28 mouse cellular contexts compared by ENCODE assay signal in genomic region chr16:38864358-38864757, GRCm38 (mm10). TPM values are rescaled to one million over a fixed set of nuclear protein-coding genes. Genes with fewer than 3 reads are reported as not detected.
A peak's percentile ranks its signal among the peaks of the same experiment; 100 is the strongest.
DNase-seq lines count a peak whose midpoint lies in the region; TF ChIP-seq lines count a peak whose summit lies in the region.
"Had no signal": no experiment of that assay in that cellular context is flagged by ENCODE, and none has a peak within 500 bp of the region (broad histone marks: within the 10 kb centered on the region; RNA-seq: fewer than 3 reads in every experiment).

No protein-coding gene starts in this region.

- no peaks in the 10 kb centered on the region for H3K27me3 ChIP-seq in C2C12 (ENCODE audit: control insufficient read depth, insufficient read depth, insufficient read length)
- no peaks in the 10 kb centered on the region for H3K27me3 ChIP-seq in myocyte (ENCODE audit: control insufficient read depth, insufficient read depth, insufficient read length)

- DNase-seq in adrenal gland, adult 2 months = peak; percentile 2
- no peak for DNase-seq in adrenal gland, adult 8-10 months
- DNase-seq in 3T3-L1 (ENCODE audit: low read depth, low spot score) = peak; percentile 6
- DNase-seq in ovary, adult 18-20 months (ENCODE audit: low spot score) = no peak
- no peak for DNase-seq in gastrocnemius, adult 2 months
- no peak for DNase-seq in kidney, postnatal 14 days
- DNase-seq: adrenal gland, postnatal 10 days; adrenal gland, postnatal 14 days; adrenal gland, postnatal 25 days; B cell, adult 2 months; cerebellum, adult 11 months; cerebellum, adult 11-12 months; cerebellum, adult 18-20 months; cerebellum, adult 2 months; cerebellum, adult 8-10 months; cerebellum, adult 9-10 months had no signal

- no peaks in the 10 kb centered on the region for H3K79me2 ChIP-seq in C2C12 (ENCODE audit: control insufficient read depth, insufficient read depth)
- no peaks in the 10 kb centered on the region for H3K79me2 ChIP-seq in myocyte (ENCODE audit: control insufficient read depth, insufficient read depth)

- TF ChIP-seq CTCF in C2C12 (IDR thresholded peaks at IDR 0.05; ENCODE audit: control insufficient read depth, insufficient read depth, insufficient read length) = no peak
- no peak for TF ChIP-seq CTCF in gastrocnemius, adult 2 months (IDR thresholded peaks at IDR 0.05)

- intact Hi-C loops in gastrocnemius, adult 2 months (cut with DNase I) = no loop called here

- H3K4me2 ChIP-seq in myocyte (ENCODE audit: low read depth) = peak overlapping the region; percentile 68

- H3K4me3 ChIP-seq in C2C12 (ENCODE audit: insufficient read depth, poor library complexity, severe bottlenecking) (no peak overlapping the region), myocyte (no peak overlapping the region)
- H3K4me3 ChIP-seq in gastrocnemius, adult 2 months = no peak overlapping the region

- no peaks in the 10 kb centered on the region for H3K36me3 ChIP-seq in C2C12 (ENCODE audit: control insufficient read depth, insufficient read depth)
- H3K36me3 ChIP-seq in myocyte (ENCODE audit: control insufficient read depth, insufficient read depth) = no peaks in the 10 kb centered on the region
- H3K36me3 ChIP-seq: G1E had no signal

- no peak for TF ChIP-seq POLR2A in myocyte (IDR thresholded peaks at IDR 0.05; ENCODE audit: insufficient read length, low read depth)

- H3ac ChIP-seq in C2C12 (ENCODE audit: control insufficient read depth, insufficient read length, low read depth) = no peak overlapping the region
- no peak overlapping the region for H3ac ChIP-seq in myocyte (ENCODE audit: control insufficient read depth, insufficient read length)

- no peak overlapping the region for H3K27ac ChIP-seq in gastrocnemius, adult 2 months

- no peaks in the 10 kb centered on the region for H3K79me3 ChIP-seq in C2C12 (ENCODE audit: low read depth)

TF ChIP-seq in C2C12, 6 proteins besides CTCF, POLR2A, EP300 and RAD21:
- TF ChIP-seq MYOD1 (IDR thresholded peaks at IDR 0.05; ENCODE audit: control insufficient read depth, insufficient read length, low read depth) = peak; percentile 93
- no peak for TF ChIP-seq USF1 (IDR thresholded peaks at IDR 0.05; ENCODE audit: low read depth)
- no peak for TF ChIP-seq MAX (IDR thresholded peaks at IDR 0.05)
- no peak for TF ChIP-seq FOSL1 (IDR thresholded peaks at IDR 0.05; ENCODE audit: insufficient read depth, low read length, poor library complexity, severe bottlenecking)
- no peak for TF ChIP-seq MYOG (IDR thresholded peaks at IDR 0.05; ENCODE audit: control insufficient read depth, extremely low read depth, insufficient read length)
- TF ChIP-seq CEBPB (IDR thresholded peaks at IDR 0.05; ENCODE audit: low read depth) = no peak

TF ChIP-seq in myocyte, 11 proteins besides CTCF, POLR2A, EP300 and RAD21:
- TF ChIP-seq TCF12 (IDR thresholded peaks at IDR 0.05; ENCODE audit: insufficient read depth, poor library complexity, severe bottlenecking) (peak; percentile 23), MYOG (IDR thresholded peaks at IDR 0.05; ENCODE audit: control insufficient read depth in 1 of 3, insufficient read depth in 1 of 3, insufficient read length in 2 of 3, low read depth in 2 of 3) (peak in 1 of 3 experiments; percentile 34), CEBPB (IDR thresholded peaks at IDR 0.05; ENCODE audit: insufficient read depth, poor library complexity, severe bottlenecking) (no peak), MYOD1 (IDR thresholded peaks at IDR 0.05; ENCODE audit: control insufficient read depth in 1 of 3, insufficient read length in 2 of 3, low read depth in 2 of 3) (peak; percentile 70 to 92 (median 90))

RNA-seq across cellular contexts. Expression of gene Igsf11, which starts 28.1 kb away (rescaled TPM):
- total RNA-seq in adrenal gland, adult 2 months (2021) = 10 to 100 TPM in 1 of 2 experiments, 1 to 10 TPM in 1; 8.4 to 60.6 TPM
- 5.2 and 5.9 TPM in 2 replicates for polyA plus RNA-seq in adrenal gland, adult 2 months (2012; rRNA removed)
- total RNA-seq in adrenal gland, adult 8-10 months (2022) = 10 to 100 TPM in 2 of 4 experiments, 1 to 10 TPM in 2; 3.4 to 21.5 (median 13.5) TPM
- polyA plus RNA-seq in C2C12 (2012; fragmentation: generic; extraction: Trizol) (7.7 TPM), myocyte (2012; fragmentation: generic; extraction: Trizol) (0.47 TPM)
- total RNA-seq in gastrocnemius, adult 2 months (2021) = under 1 TPM; 0.17 to 0.18 TPM
- total RNA-seq: MEL had no signal
- polyA plus RNA-seq: CD4-positive, CD25-positive, alpha-beta regulatory T cell, adult 4 months; G1E had no signal

RNA-seq across cellular contexts. Expression of gene 4930435E12Rik, which starts 35.8 kb away (rescaled TPM):
- total RNA-seq in adrenal gland, adult 2 months (2021) = not detected
- polyA plus RNA-seq in adrenal gland, adult 2 months (2012; rRNA removed) = not detected in 2 replicates
- not detected for total RNA-seq in adrenal gland, adult 8-10 months (2022)
- not detected for polyA plus RNA-seq in C2C12 (2012; fragmentation: generic; extraction: Trizol)
- not detected for polyA plus RNA-seq in myocyte (2012; fragmentation: generic; extraction: Trizol)
- not detected for total RNA-seq in gastrocnemius, adult 2 months (2021)
- total RNA-seq: adrenal gland, adult 18-20 months; adrenal gland, postnatal 10 days; adrenal gland, postnatal 14 days; adrenal gland, postnatal 25 days; adrenal gland, postnatal 36 days; adrenal gland, postnatal 4 days; CH12.LX; MEL had no signal
- polyA plus RNA-seq: activated CD4-positive, CD25-positive, alpha-beta regulatory T cell, adult 4 months; brain, embryonic 14.5 days; CD4-positive, CD25-positive, alpha-beta regulatory T cell, adult 4 months; cerebellum, adult 2 months; G1E; Patski had no signal

Comparison
In these comparisons a context has a peak if more than half of its experiments do, and no peak if none do; other contexts are left out.
1. DNase-seq: peak in adrenal gland, adult 2 months (single experiment) and 3T3-L1 (single experiment); none in adrenal gland, adult 8-10 months (single experiment), ovary, adult 18-20 months (single experiment), gastrocnemius, adult 2 months (single experiment) and kidney, postnatal 14 days (single experiment).